Comparison of ENCODE assay signal across 19 mouse cellular contexts in genomic region chr4:118509050-118509449, GRCm38 (mm10). TPM values are rescaled to one million over a fixed set of nuclear protein-coding genes. Genes with fewer than 3 reads are reported as not detected.
DNase-seq lines count a peak whose midpoint lies in the region; ATAC-seq and TF ChIP-seq lines count a peak whose summit lies in the region.
"Had no signal": no experiment of that assay in that cellular context is flagged by ENCODE, and none has a peak within 500 bp of the region (broad histone marks: within the 10 kb centered on the region; RNA-seq: fewer than 3 reads in every experiment).

No protein-coding gene starts in this region.

- no peak overlapping the region for H3K4me2 ChIP-seq in embryonic facial prominence, embryonic 14.5 days (ENCODE audit: low read depth, low read length)
- H3K4me2 ChIP-seq: forebrain, embryonic 12.5 days; hindbrain, embryonic 15.5 days; kidney, embryonic 15.5 days; limb, embryonic 13.5 days had no signal

- WGBS in lung, adult 2 months, result 21% methylated on average over 6 of the region's 6 CpGs
- WGBS in embryonic facial prominence, embryonic 14.5 days, result 12% methylated on average over 6 of the region's 6 CpGs

- H3K27ac ChIP-seq in embryonic facial prominence, embryonic 14.5 days (replicated peaks; ENCODE audit: low read depth, low read length), result no peak overlapping the region
- no peak overlapping the region for H3K27ac ChIP-seq in layer of hippocampus, adult 2 months
- H3K27ac ChIP-seq: forebrain, embryonic 12.5 days; hindbrain, embryonic 15.5 days; kidney, embryonic 15.5 days; limb, embryonic 13.5 days; macrophage had no signal

- no peak for TF ChIP-seq POLR2A in lung, adult 2 months (IDR thresholded peaks at IDR 0.05; ENCODE audit: borderline replicate concordance, extremely low read depth, low read depth, low read length)

- no peak overlapping the region for H3K4me3 ChIP-seq in lung, adult 2 months (replicated peaks; ENCODE audit: extremely low read depth, low read depth, low read length)
- no peak overlapping the region for H3K4me3 ChIP-seq in embryonic facial prominence, embryonic 14.5 days (ENCODE audit: low read depth, low read length)
- no peak overlapping the region for H3K4me3 ChIP-seq in layer of hippocampus, adult 2 months
- H3K4me3 ChIP-seq: forebrain, embryonic 12.5 days; hindbrain, embryonic 15.5 days; kidney, embryonic 15.5 days; limb, embryonic 13.5 days had no signal

- no peaks in the 10 kb centered on the region for H3K27me3 ChIP-seq in embryonic facial prominence, embryonic 14.5 days (replicated peaks; ENCODE audit: control insufficient read depth, insufficient read depth, low read length)
- H3K27me3 ChIP-seq: forebrain, embryonic 12.5 days; hindbrain, embryonic 15.5 days; kidney, embryonic 15.5 days; limb, embryonic 13.5 days had no signal

- H3K9me3 ChIP-seq in embryonic facial prominence, embryonic 14.5 days (ENCODE audit: control insufficient read depth, low read length), result no peaks in the 10 kb centered on the region
- H3K9me3 ChIP-seq: forebrain, embryonic 12.5 days; G1E; hindbrain, embryonic 15.5 days; kidney, embryonic 15.5 days; limb, embryonic 13.5 days had no signal

- H3K36me3 ChIP-seq in embryonic facial prominence, embryonic 14.5 days (ENCODE audit: control insufficient read depth, insufficient read depth, low read length), result no peaks in the 10 kb centered on the region
- H3K36me3 ChIP-seq: forebrain, embryonic 12.5 days; G1E; hindbrain, embryonic 15.5 days; kidney, embryonic 15.5 days; limb, embryonic 13.5 days had no signal

- no peak for TF ChIP-seq CTCF in lung, adult 2 months (IDR thresholded peaks at IDR 0.05; ENCODE audit: insufficient read depth, low read length)
- TF ChIP-seq CTCF in layer of hippocampus, adult 2 months (conservative IDR thresholded peaks at IDR 0.05), result no peak

- no peak overlapping the region for H3K9ac ChIP-seq in embryonic facial prominence, embryonic 14.5 days (ENCODE audit: low read depth, low read length)
- H3K9ac ChIP-seq: forebrain, embryonic 12.5 days; hindbrain, embryonic 15.5 days; kidney, embryonic 15.5 days; limb, embryonic 13.5 days had no signal

- peak; percentile 65; the same call in 1 of the 2 replicates for ATAC-seq in embryonic facial prominence, embryonic 14.5 days (ENCODE audit: low read depth)

- DNase-seq in embryo, embryonic 10 days (ENCODE audit: low spot score), result peak; percentile 32
- DNase-seq in embryo, embryonic 9.5 days (ENCODE audit: extremely low spot score), result no peak
- peak; percentile 18 to 32 for DNase-seq in lung, adult 18-20 months
- no peak for DNase-seq in lung, adult 2 months
- peak; percentile 15 for DNase-seq in ES-CJ7 (ENCODE audit: low read depth, low spot score)
- DNase-seq in embryonic facial prominence, embryonic 14.5 days (ENCODE audit: low spot score), result peak; percentile 74
- no peak for DNase-seq in cerebellum, adult 9-11 months
- DNase-seq in layer of hippocampus, adult 2 months (ENCODE audit: low spot score in 2 of 2), result no peak
- DNase-seq: cerebellum, postnatal 36 days; gastrocnemius, postnatal 25 days; spleen, adult 18-20 months had no signal

- peaks cover 13% of the 10 kb centered on the region for H3K4me1 ChIP-seq in lung, adult 2 months (ENCODE audit: control insufficient read depth, insufficient read depth, low read length)
- H3K4me1 ChIP-seq in embryonic facial prominence, embryonic 14.5 days (ENCODE audit: control insufficient read depth, insufficient read depth, low read length), result no peaks in the 10 kb centered on the region
- H3K4me1 ChIP-seq: hindbrain, embryonic 15.5 days; limb, embryonic 13.5 days had no signal

RNA-seq across cellular contexts. Expression of gene 2610528J11Rik, which starts 17.7 kb away (rescaled TPM):
- 17.0 and 17.7 TPM in 2 replicates for polyA plus RNA-seq in lung, adult 2 months (2012; rRNA removed)
- polyA plus RNA-seq in embryonic facial prominence, embryonic 14.5 days (2014; fragmentation: Nextera tagmentation; extraction: Ambion mirVana), result 6.1 and 8.2 TPM in 2 replicates
- not detected for total RNA-seq in layer of hippocampus, adult 2 months (2021)
- total RNA-seq: G1E; gastrocnemius, postnatal 25 days; layer of hippocampus, postnatal 14 days had no signal
- polyA plus RNA-seq: G1E; hindbrain, embryonic 15.5 days; macrophage had no signal

RNA-seq across cellular contexts. Expression of gene Tie1, which starts 19.2 kb away (rescaled TPM):
- polyA plus RNA-seq in lung, adult 2 months (2012; rRNA removed), result 245 and 308 TPM in 2 replicates
- polyA plus RNA-seq in embryonic facial prominence, embryonic 14.5 days (2014; fragmentation: Nextera tagmentation; extraction: Ambion mirVana), result 22.3 and 24.2 TPM in 2 replicates
- 1 to 10 TPM; 7.0 to 9.3 TPM for total RNA-seq in layer of hippocampus, adult 2 months (2021)
- polyA plus RNA-seq: macrophage had no signal

RNA-seq across cellular contexts. Expression of gene Tmem125, which starts 34.8 kb away (rescaled TPM):
- polyA plus RNA-seq in lung, adult 2 months (2012; rRNA removed), result 32.4 and 47.5 TPM in 2 replicates
- 5.6 and 5.8 TPM in 2 replicates for polyA plus RNA-seq in embryonic facial prominence, embryonic 14.5 days (2014; fragmentation: Nextera tagmentation; extraction: Ambion mirVana)
- 1 to 10 TPM; 5.7 to 6.1 TPM for total RNA-seq in layer of hippocampus, adult 2 months (2021)
- total RNA-seq: gastrocnemius, postnatal 25 days had no signal
- polyA plus RNA-seq: forebrain, embryonic 12.5 days; G1E; macrophage; testis, adult 2 months had no signal

RNA-seq across cellular contexts. Expression of gene Mpl, which starts 51.7 kb away (rescaled TPM):
- 1.1 and 1.8 TPM in 2 replicates for polyA plus RNA-seq in lung, adult 2 months (2012; rRNA removed)
- 0.45 and 0.48 TPM in 2 replicates for polyA plus RNA-seq in embryonic facial prominence, embryonic 14.5 days (2014; fragmentation: Nextera tagmentation; extraction: Ambion mirVana)
- under 1 TPM in 1 of 2 experiments, not detected in 1; 0.20 TPM for total RNA-seq in layer of hippocampus, adult 2 months (2021)
- total RNA-seq: gastrocnemius, postnatal 25 days had no signal
- polyA plus RNA-seq: testis, adult 2 months had no signal

Comparison
In these comparisons a context has a peak if more than half of its experiments do, and no peak if none do; other contexts are left out.
1. DNase-seq: peak in embryo, embryonic 10 days (single experiment), lung, adult 18-20 months (2 of 2), ES-CJ7 (single experiment) and embryonic facial prominence, embryonic 14.5 days (single experiment); none in embryo, embryonic 9.5 days (single experiment), lung, adult 2 months (single experiment), cerebellum, adult 9-11 months (single experiment) and layer of hippocampus, adult 2 months (0 of 2).